Mouse (Mus musculus) thymus, adult 2 months (tissue): ENCODE measurements at regions not wholly inside any gene's neighbourhood (a gene's known extent, or its start where the extent isn't known, plus 50 kb on each side); places are given as distances from the start of the nearest gene placed in this dataset.

ENCODE experiments used
- DNase-seq: peaks from one replicate; pipeline ENCODE4 v3.0.0; 2021
- H3K27ac ChIP-seq: fragments of 200-500 bp; 2 replicates; pipeline ENCODE4 v1.5.1; 2012; ENCODE audit warnings: low read length, control low read depth; ENCODE audit not compliant: control insufficient read depth, insufficient read depth
- H3K27me3 ChIP-seq: fragments of 200-500 bp; 2 replicates; pipeline ENCODE4 v1.6.1; 2012; ENCODE audit warnings: mild to moderate bottlenecking, low read length, moderate library complexity, mixed read lengths; ENCODE audit not compliant: control insufficient read depth, insufficient read depth
- H3K36me3 ChIP-seq: fragments of 200-500 bp; 2 replicates; pipeline ENCODE4 v1.6.1; 2012; ENCODE audit warnings: mild to moderate bottlenecking, low read length, moderate library complexity; ENCODE audit not compliant: control insufficient read depth, insufficient read depth
- H3K4me1 ChIP-seq: fragments of 200-500 bp; replicated peaks from 2 replicates; pipeline ENCODE4 v1.6.1; 2012; ENCODE audit warnings: low read length; ENCODE audit not compliant: control insufficient read depth, insufficient read depth
- H3K4me3 ChIP-seq: fragments of 200-500 bp; 2 replicates; pipeline ENCODE4 v1.5.1; 2012; ENCODE audit warnings: mild to moderate bottlenecking, low read length, control low read depth, moderate library complexity; ENCODE audit not compliant: control insufficient read depth, insufficient read depth
- CTCF ChIP-seq: fragments of 200-500 bp; IDR thresholded peaks from 2 replicates; pipeline ENCODE4 v1.5.1; 2012; ENCODE audit warnings: mild to moderate bottlenecking, control low read depth, low read length, moderate library complexity, borderline replicate concordance; ENCODE audit not compliant: control insufficient read depth, poor library complexity, insufficient read depth; ENCODE audit errors: extremely low read depth
- POLR2A ChIP-seq: fragments of 200-500 bp; IDR thresholded peaks from 2 replicates; pipeline ENCODE4 v1.6.1; 2012; ENCODE audit warnings: mild to moderate bottlenecking, low read length, control low read depth, moderate library complexity; ENCODE audit not compliant: control insufficient read depth, poor library complexity, insufficient read depth; ENCODE audit errors: extremely low read depth
- WGBS: fragments of 180-500 bp; shearing (Covaris S2); methylation state at CpG from one replicate; pipeline ENCODE4 v1.1.7; 2018; 5-methylcytosine and 5-hydroxymethylcytosine counted together

DNA sequence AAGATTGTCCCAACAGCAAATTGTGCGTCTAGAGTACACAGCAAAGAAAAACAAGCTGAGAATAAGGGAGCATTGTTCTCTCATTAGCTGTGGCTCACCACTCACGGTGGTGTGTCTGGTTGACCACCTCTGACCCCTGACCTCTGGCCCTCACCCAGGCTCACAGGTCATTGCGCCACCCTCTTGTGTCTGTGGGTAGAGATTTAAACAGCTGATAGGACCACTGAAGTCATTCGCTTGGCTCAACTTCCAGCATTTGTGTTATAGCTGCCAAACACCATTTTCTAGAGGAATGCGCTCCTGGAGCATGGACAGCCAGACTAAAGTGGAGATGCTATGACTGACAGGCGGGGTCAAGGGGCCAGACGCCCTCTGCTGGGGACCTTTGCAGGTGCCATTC is 272.9 kb downstream of the Dhx35 start:
- WGBS = 72% methylated on average over 7 of the region's 7 CpGs
- Histone ChIP-seq H3K27ac (no peak overlapping the region), H3K4me1 (no peaks in the 10 kb centered on the region), H3K27me3 (no peaks in the 10 kb centered on the region), H3K4me3 (no peak overlapping the region), H3K36me3 (no peaks in the 10 kb centered on the region)
- TF ChIP-seq POLR2A = no peak
- no peak for TF ChIP-seq CTCF
- no peak for DNase-seq

DNA sequence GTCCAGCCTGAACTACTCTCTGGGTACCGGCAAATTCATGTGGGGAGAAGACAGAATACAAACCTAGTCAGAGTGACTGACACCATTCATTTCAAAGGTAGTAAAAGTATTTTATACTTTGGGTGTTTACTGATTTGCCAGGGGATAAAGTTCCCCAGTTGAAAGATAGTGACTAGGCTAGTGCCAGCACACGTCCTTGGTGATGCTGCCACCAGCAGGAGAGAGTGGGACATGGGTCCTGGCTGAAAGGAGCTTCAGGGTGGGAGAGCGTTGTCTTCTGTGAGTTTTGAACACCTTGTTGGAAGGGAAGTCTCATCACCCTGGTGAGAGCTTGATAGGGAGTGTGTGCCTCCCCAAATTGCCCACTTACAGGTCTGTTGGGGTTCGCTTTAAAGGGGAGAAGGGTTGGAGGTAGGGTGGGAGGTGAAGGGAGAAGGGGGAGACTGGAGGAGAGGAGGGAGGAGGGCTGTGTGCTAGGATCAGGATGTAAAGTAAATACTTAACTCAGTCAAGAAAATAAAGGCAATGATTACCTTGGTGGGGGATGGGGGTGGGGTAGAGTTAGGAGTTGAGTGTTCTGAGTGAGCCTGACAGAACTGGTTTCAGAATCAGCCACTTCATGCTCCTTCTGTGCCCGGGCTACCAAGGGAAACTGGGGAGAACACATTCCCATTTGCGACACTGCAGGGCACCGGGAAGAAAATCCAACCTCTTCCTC is 273.9 kb downstream of the Dhx35 start:
- Histone ChIP-seq H3K4me3 (no peak overlapping the region), H3K36me3 (no peaks in the 10 kb centered on the region), H3K27ac (no peak overlapping the region), H3K27me3 (no peaks in the 10 kb centered on the region), H3K4me1 (no peaks in the 10 kb centered on the region)
- WGBS = 73% methylated on average over 7 of the region's 7 CpGs
- DNase-seq = no peak
- no peak for TF ChIP-seq POLR2A
- TF ChIP-seq CTCF = no peak

DNA sequence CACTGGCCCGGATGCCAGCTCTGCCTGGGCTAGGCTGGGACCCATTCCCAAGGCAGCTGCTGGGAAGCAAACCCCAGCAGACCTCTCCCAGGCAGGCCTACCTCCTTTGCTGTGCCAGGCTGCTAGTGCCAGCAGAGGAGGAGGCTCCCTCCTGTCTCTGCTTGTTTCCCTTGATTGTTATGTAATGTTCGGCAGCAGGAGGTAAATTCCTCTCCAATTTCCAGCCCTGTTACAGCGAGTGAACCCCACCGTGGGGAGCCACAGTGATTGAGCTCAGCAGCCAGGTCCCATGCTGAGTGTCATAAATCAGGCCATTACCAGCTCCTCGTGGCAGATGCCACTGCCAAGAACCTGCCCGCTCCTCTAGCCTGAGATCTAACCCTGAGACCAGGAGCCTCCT is 274.6 kb downstream of the Dhx35 start:
- no peak for DNase-seq
- TF ChIP-seq CTCF = no peak
- TF ChIP-seq POLR2A = no peak
- H3K36me3 ChIP-seq = no peaks in the 10 kb centered on the region
- H3K4me1 ChIP-seq = no peaks in the 10 kb centered on the region
- 34% methylated on average over 6 of the region's 6 CpGs for WGBS
- H3K27me3 ChIP-seq = no peaks in the 10 kb centered on the region
- H3K4me3 ChIP-seq = no peak overlapping the region
- no peak overlapping the region for H3K27ac ChIP-seq

DNA sequence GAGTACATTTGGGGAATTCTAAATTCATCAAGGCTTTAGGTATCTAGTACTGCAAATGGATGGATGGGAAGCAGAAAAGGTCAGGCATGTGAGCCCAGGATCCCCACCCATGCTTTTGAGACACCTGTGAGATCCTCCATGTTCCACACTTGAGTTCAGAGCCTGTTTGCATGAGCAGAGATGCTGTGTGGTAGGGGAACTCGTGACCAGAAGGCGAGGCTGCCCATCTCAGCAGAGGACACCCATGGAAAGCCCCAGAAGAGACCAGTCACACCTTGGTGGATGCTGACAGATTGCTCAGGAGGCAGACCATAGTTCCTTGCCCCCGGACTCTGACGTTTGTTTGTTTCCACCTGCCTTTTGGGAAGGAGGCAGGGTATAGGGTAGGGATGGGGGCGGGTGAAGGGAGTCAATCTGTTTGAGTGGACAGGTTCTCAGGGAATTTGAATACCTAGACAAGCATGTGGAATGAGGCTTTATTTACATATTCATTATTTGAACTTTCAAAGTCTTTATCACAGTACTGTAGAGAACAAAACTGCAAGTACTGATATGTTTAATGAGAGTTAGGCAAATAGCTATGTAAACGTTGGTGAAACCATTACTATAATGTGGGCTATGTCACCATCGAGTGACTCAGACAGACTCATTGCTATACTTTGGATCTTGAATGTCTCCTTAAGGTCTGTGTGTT is 278.5 kb downstream of the Dhx35 start:
- Histone ChIP-seq H3K4me3 (no peak overlapping the region), H3K36me3 (no peaks in the 10 kb centered on the region), H3K27me3 (no peaks in the 10 kb centered on the region), H3K27ac (no peak overlapping the region), H3K4me1 (no peaks in the 10 kb centered on the region)
- TF ChIP-seq CTCF = no peak
- TF ChIP-seq POLR2A = no peak
- no peak for DNase-seq
- 87% methylated on average over 7 of the region's 7 CpGs for WGBS

DNA sequence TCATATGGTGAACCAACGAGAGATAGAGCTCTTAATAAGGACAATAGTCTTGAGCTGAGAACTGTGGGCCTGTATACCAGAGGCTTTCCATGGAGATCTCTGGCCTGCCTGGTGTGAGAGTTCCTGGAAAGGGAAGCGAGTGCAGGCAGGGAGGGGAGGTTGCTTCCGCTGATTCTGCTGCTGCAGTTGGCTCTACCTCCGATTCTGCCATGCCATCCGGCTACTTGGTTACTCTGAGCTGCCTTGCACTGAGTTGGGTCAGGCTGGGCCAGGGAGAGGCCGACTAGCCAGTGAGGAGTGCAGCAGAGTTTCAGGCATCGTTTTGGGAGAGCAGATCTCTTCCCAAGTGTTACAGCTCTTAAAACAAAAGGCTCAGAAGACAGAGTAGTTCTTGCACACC is 285.2 kb downstream of the Dhx35 start:
- Histone ChIP-seq H3K27me3 (no peaks in the 10 kb centered on the region), H3K4me3 (no peak overlapping the region), H3K36me3 (no peaks in the 10 kb centered on the region), H3K4me1 (no peaks in the 10 kb centered on the region), H3K27ac (no peak overlapping the region)
- DNase-seq = no peak
- WGBS = 80% methylated on average over 7 of the region's 7 CpGs
- TF ChIP-seq POLR2A = no peak
- no peak for TF ChIP-seq CTCF

DNA sequence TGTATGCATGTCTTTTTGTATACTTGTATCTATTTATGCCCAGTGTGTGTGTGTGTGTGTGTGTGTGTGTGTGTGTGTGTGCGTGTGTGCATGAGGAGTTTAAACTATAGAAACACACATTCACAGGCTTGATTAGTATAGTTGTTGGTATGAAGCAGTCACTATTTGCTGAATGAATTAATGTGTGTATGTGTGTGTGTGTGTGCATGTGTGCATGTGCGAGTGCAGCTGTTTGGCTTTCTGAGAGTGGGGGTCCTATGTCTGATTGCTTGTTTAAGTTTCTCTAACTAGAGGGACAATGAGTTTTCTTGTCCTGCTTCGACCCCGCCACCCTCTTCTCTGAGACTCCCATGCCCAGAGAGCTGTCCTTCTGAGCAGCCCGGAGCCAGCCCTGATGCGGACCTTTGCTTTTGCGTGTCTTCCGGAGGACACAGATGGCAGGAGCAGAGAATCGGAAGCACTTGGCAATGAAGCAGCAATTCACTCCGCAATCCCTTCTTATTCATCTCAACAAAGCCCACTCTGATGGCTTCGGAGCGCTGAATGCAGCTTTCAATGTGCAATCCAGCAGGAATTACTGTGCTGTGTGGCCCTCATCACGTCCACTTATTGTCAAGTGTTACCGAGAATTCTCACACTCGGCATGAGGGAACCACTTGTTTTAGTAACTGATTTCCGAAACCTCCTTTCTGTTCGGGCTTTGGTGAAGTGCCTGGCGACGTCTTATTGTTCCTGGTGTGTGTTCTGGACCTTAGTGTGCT is 286.4 kb downstream of the Dhx35 start:
- no peak overlapping the region for H3K27ac ChIP-seq
- DNase-seq = no peak
- no peaks in the 10 kb centered on the region for H3K27me3 ChIP-seq
- H3K36me3 ChIP-seq = no peaks in the 10 kb centered on the region
- TF ChIP-seq POLR2A = no peak
- TF ChIP-seq CTCF = no peak
- no peaks in the 10 kb centered on the region for H3K4me1 ChIP-seq
- H3K4me3 ChIP-seq = no peak overlapping the region
- WGBS = 93% methylated on average over 19 of the region's 19 CpGs
